ENCODE assay signal across 8 mouse cellular contexts in the genomic region with DNA sequence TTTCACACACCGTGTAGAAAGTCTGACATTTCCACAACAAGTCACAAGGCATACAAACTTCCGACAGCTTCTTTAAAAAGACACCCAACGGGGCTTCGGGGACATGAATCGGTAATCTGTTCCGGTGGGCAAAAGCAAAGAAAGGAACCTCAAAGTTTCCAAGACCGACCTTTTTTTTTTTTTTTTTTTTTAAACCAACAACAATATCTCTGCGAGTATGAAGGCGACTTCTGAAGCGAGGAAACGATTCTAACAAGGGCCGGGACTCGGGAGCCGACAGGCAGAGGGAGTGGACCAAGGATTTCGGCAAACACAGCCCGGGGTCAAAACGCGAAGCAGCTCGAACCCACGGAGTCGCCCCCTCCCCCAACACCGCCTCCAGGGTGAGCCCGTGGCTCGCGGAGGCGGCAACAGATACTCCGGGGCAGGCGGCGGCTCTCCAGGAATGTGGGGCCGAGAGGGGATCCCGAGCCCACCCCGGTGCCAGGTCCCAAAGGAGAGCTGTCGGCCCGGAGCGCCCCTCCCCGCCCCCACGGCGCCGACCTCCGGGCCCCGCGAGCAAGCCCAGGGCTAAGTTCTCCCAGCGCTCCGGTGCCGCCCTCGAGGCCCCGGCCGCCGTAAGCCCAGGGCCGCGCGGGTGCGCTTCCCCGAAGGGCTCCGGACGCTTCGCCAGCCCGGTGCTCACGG. TPM values are rescaled to one million over a fixed set of nuclear protein-coding genes. Genes with fewer than 3 reads are reported as not detected.
DNase-seq lines count a peak whose midpoint lies in the region; ATAC-seq and TF ChIP-seq lines count a peak whose summit lies in the region.

No protein-coding gene starts in this region.

- peak overlapping the region; percentile 85 for H3K4me3 ChIP-seq in forebrain, embryonic 12.5 days (replicated peaks)
- peak overlapping the region; percentile 79 for H3K4me3 ChIP-seq in heart, postnatal 0 days (ENCODE audit: low read depth, low read length)
- H3K4me3 ChIP-seq in lung, adult 2 months (replicated peaks; ENCODE audit: extremely low read depth, low read depth, low read length), result peak overlapping the region; percentile 82
- H3K4me3 ChIP-seq in neural tube, embryonic 14.5 days (ENCODE audit: low read depth, low read length), result peak overlapping the region; percentile 92

- H3K4me1 ChIP-seq in forebrain, embryonic 12.5 days, result peaks cover 11% of the 10 kb centered on the region
- H3K4me1 ChIP-seq in heart, postnatal 0 days (ENCODE audit: control insufficient read depth, insufficient read depth), result peaks cover 25% of the 10 kb centered on the region
- H3K4me1 ChIP-seq in lung, adult 2 months (ENCODE audit: control insufficient read depth, insufficient read depth, low read length), result peaks cover 3% of the 10 kb centered on the region
- H3K4me1 ChIP-seq in neural tube, embryonic 14.5 days (ENCODE audit: control insufficient read depth, insufficient read depth, low read length), result peaks cover 13% of the 10 kb centered on the region

- TF ChIP-seq EP300 in heart, postnatal 0 days (IDR thresholded peaks at IDR 0.05; ENCODE audit: low read depth), result no peak

- H3K36me3 ChIP-seq in forebrain, embryonic 12.5 days (replicated peaks), result no peaks in the 10 kb centered on the region
- no peaks in the 10 kb centered on the region for H3K36me3 ChIP-seq in heart, postnatal 0 days (replicated peaks; ENCODE audit: control insufficient read depth, insufficient read depth, low read length)
- no peaks in the 10 kb centered on the region for H3K36me3 ChIP-seq in neural tube, embryonic 14.5 days (ENCODE audit: control insufficient read depth, insufficient read depth, low read length)

- peak; percentile 49 for ATAC-seq in forebrain, embryonic 12.5 days (ENCODE audit: low FRiP score)
- peak; percentile 37 for ATAC-seq in heart, postnatal 0 days (ENCODE audit: insufficient read depth, low read depth)
- peak; percentile 52 for ATAC-seq in neural tube, embryonic 14.5 days (ENCODE audit: low read depth)

- no peak for TF ChIP-seq POLR2A in lung, adult 2 months (IDR thresholded peaks at IDR 0.05; ENCODE audit: borderline replicate concordance, extremely low read depth, low read depth, low read length)

- TF ChIP-seq CTCF in heart, postnatal 0 days (IDR thresholded peaks at IDR 0.05; ENCODE audit: low read depth), result no peak
- no peak for TF ChIP-seq CTCF in lung, adult 2 months (IDR thresholded peaks at IDR 0.05; ENCODE audit: insufficient read depth, low read length)

- peak; percentile 40 to 42 for DNase-seq in CD8-positive naive resting alpha-beta T cell, adult 2 months (ENCODE audit: low read depth in 2 of 2, low spot score in 2 of 2)
- peak; percentile 27 for DNase-seq in c-Kit-positive CD71-positive TER-119-positive erythroid progenitor cells, embryonic 14.5 days (ENCODE audit: low spot score)
- DNase-seq in heart, postnatal 0 days (ENCODE audit: low spot score), result no peak
- peak; percentile 75 to 83 for DNase-seq in kidney, postnatal 4 days
- peak; percentile 59 for DNase-seq in lung, adult 2 months
- peak; percentile 52 to 56 for DNase-seq in thymus, adult 18-20 months

- WGBS in forebrain, embryonic 12.5 days, result under 1% methylated on average over 43 of the region's 59 CpGs
- WGBS in heart, postnatal 0 days, result under 1% methylated on average over 54 of the region's 59 CpGs
- WGBS in lung, adult 2 months, result under 1% methylated on average over 59 of the region's 59 CpGs
- under 1% methylated on average over 41 of the region's 59 CpGs for WGBS in neural tube, embryonic 14.5 days

- H3K9me3 ChIP-seq in forebrain, embryonic 12.5 days, result no peaks in the 10 kb centered on the region
- no peaks in the 10 kb centered on the region for H3K9me3 ChIP-seq in heart, postnatal 0 days (replicated peaks; ENCODE audit: control insufficient read depth, low read length)
- H3K9me3 ChIP-seq in neural tube, embryonic 14.5 days (ENCODE audit: control insufficient read depth, low read length), result no peaks in the 10 kb centered on the region

- H3K27me3 ChIP-seq in forebrain, embryonic 12.5 days, result no peaks in the 10 kb centered on the region
- no peaks in the 10 kb centered on the region for H3K27me3 ChIP-seq in heart, postnatal 0 days (ENCODE audit: control insufficient read depth, insufficient read depth, low read length)
- H3K27me3 ChIP-seq in neural tube, embryonic 14.5 days (ENCODE audit: control insufficient read depth, insufficient read depth, low read length), result no peaks in the 10 kb centered on the region

- peak overlapping the region; percentile 99 for H3K27ac ChIP-seq in forebrain, embryonic 12.5 days
- peak overlapping the region; percentile 97 for H3K27ac ChIP-seq in heart, postnatal 0 days (ENCODE audit: low read depth)
- peak overlapping the region; percentile 95 for H3K27ac ChIP-seq in neural tube, embryonic 14.5 days (ENCODE audit: low read depth, low read length)

- peak overlapping the region; percentile 61 for H3K4me2 ChIP-seq in forebrain, embryonic 12.5 days
- peak overlapping the region; percentile 69 for H3K4me2 ChIP-seq in heart, postnatal 0 days (ENCODE audit: low read depth, low read length)
- H3K4me2 ChIP-seq in neural tube, embryonic 14.5 days (ENCODE audit: low read depth, low read length), result peak overlapping the region; percentile 64

- H3K9ac ChIP-seq in forebrain, embryonic 12.5 days, result peak overlapping the region; percentile 98
- peak overlapping the region; percentile 94 for H3K9ac ChIP-seq in heart, postnatal 0 days (replicated peaks; ENCODE audit: low read depth, low read length)
- H3K9ac ChIP-seq in neural tube, embryonic 14.5 days (replicated peaks; ENCODE audit: low read depth, low read length), result peak overlapping the region; percentile 95

RNA-seq across cellular contexts. Expression of a gene that starts 0.8 kb away (rescaled TPM):
- polyA plus RNA-seq in forebrain, embryonic 12.5 days (2016; fragmentation: Nextera tagmentation; extraction: Ambion mirVana), result 139 and 143 TPM in 2 replicates
- 50.6 and 127 TPM in 2 replicates for total RNA-seq in heart, postnatal 0 days (2014; rRNA removed; ENCODE audit: low replicate concordance)
- polyA plus RNA-seq in heart, postnatal 0 days (2015; fragmentation: Nextera tagmentation; extraction: Ambion mirVana), result 35.9 and 36.4 TPM in 2 replicates
- 9.4 and 12.0 TPM in 2 replicates for polyA plus RNA-seq in lung, adult 2 months (2012; rRNA removed)
- polyA plus RNA-seq in neural tube, embryonic 14.5 days (2014; fragmentation: Nextera tagmentation; extraction: Ambion mirVana), result 124 and 130 TPM in 2 replicates
